Mouse (Mus musculus): ENCODE results near the gene Gm28778.

DNA sequence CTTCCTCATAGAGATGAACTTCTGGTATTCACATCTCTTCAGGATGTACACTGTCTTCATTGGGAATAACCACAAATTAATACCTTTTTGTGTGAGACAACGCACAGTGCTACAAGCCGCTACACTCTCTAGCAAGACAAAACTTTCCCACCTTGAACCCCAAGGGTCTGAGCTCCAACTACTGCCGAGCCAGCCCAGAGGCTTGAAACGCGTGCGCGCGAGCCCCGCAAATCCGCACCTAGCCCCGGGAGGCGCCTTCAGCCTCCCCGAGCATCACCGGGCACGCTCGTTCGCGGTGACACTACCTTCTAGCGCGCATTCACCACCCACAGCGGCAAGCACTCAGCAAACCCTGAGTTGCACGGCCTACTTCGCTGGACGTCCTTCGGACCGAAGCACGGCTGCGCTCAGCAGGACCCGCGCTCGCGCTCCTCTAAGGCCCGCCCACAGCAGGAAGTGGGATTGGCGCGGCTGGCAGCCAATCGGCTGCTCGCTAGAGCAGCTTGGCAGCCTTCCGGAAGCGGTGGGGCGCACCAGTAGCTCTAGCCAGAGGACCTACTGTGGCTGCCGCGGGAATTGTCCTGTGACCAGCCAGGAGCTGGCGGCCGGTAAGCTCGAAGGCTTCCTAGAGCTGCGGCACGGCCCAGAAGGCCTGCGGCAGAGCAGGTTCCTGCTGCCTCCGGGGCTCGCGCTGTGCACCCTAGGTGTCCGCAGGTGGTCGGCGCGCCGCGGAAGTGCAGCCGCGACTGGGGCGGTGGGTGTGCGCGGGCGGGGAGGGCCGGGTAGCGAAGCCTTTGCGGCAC lies at the start of gene Gm28778, which contains the start of the genes Pms1 and Ormdl1:
- peak; percentile 64 for TF ChIP-seq POLR2A (IDR thresholded peaks at IDR 0.05; ENCODE audit: extremely low read depth, insufficient read depth, low read length)
- TF ChIP-seq CTCF (IDR thresholded peaks at IDR 0.05; ENCODE audit: low read depth, low read length), result 0 out of 2 replicates have a peak, but pooled peaks have one; percentile 16
